20 mouse cellular contexts compared by ENCODE assay signal in the genomic region with DNA sequence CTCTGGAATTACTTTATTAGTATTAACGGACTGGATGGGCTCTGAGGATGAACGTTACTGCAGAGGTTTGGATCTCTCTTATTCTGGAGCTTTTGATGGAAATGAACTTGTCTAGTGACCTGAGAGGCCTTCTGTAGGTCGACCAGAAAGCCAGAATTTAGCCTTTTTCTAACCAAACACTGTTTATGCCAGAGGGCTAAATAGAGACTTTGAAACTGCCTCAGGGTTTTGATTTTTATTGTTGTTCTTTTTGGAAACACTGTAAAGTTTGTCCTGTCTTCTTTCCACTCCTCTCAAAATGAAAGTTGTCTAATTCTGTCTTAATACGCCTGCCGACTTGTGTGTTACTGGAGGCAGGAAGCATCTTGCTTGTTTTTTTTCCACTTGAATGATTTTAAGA. TPM values are rescaled to one million over a fixed set of nuclear protein-coding genes. Genes with fewer than 3 reads are reported as not detected.
DNase-seq lines count a peak whose midpoint lies in the region; ATAC-seq and TF ChIP-seq lines count a peak whose summit lies in the region.
"Had no signal": no experiment of that assay in that cellular context is flagged by ENCODE, and none has a peak within 500 bp of the region (broad histone marks: within the 10 kb centered on the region; RNA-seq: fewer than 3 reads in every experiment).

No protein-coding gene starts in this region.

- no peaks in the 10 kb centered on the region for H3K9me3 ChIP-seq in G1E (replicated peaks)
- H3K9me3 ChIP-seq: forebrain, embryonic 10.5 days; forebrain, embryonic 13.5 days; heart, embryonic 10.5 days; heart, embryonic 13.5 days; hindbrain, embryonic 12.5 days; hindbrain, embryonic 15.5 days had no signal

- ATAC-seq in G1E (ENCODE audit: extremely low read depth, insufficient number of reproducible peaks, low FRiP score, poor library complexity, severe bottlenecking), result no peak
- ATAC-seq: forebrain, embryonic 13.5 days; forebrain, embryonic 16.5 days; intestine, embryonic 16.5 days; Patski had no signal

- H3K4me1 ChIP-seq in kidney, adult 2 months (ENCODE audit: control insufficient read depth, insufficient read depth, low read length), result peaks cover 3% of the 10 kb centered on the region; the same call in 1 of the 2 replicates
- H3K4me1 ChIP-seq in G1E (ENCODE audit: insufficient read depth, low read depth, low read length), result peaks cover 6% of the 10 kb centered on the region; the same call in 1 of the 2 replicates
- H3K4me1 ChIP-seq: forebrain, embryonic 10.5 days; forebrain, embryonic 13.5 days; hindbrain, embryonic 12.5 days; hindbrain, embryonic 15.5 days had no signal

- H3K4me3 ChIP-seq in kidney, adult 2 months (ENCODE audit: insufficient read depth, low read depth, low read length), result no peak overlapping the region
- no peak overlapping the region for H3K4me3 ChIP-seq in G1E (ENCODE audit: low read depth, low read length)
- H3K4me3 ChIP-seq: forebrain, embryonic 10.5 days; forebrain, embryonic 13.5 days; heart, adult 2 months; heart, embryonic 10.5 days; heart, embryonic 13.5 days; hindbrain, embryonic 12.5 days; hindbrain, embryonic 15.5 days had no signal

- no peaks in the 10 kb centered on the region for H3K27me3 ChIP-seq in kidney, adult 2 months (replicated peaks; ENCODE audit: control insufficient read depth, insufficient read depth, low read length)
- no peaks in the 10 kb centered on the region for H3K27me3 ChIP-seq in G1E (ENCODE audit: insufficient read depth, low read length)
- H3K27me3 ChIP-seq: forebrain, embryonic 13.5 days; heart, embryonic 13.5 days; hindbrain, embryonic 12.5 days; hindbrain, embryonic 15.5 days; Patski had no signal

- H3K27ac ChIP-seq in kidney, adult 2 months (ENCODE audit: insufficient read depth, low read depth, low read length), result peak overlapping the region; percentile 76
- H3K27ac ChIP-seq: forebrain, embryonic 10.5 days; forebrain, embryonic 13.5 days; heart, adult 2 months; heart, embryonic 10.5 days; heart, embryonic 13.5 days; hindbrain, embryonic 12.5 days; hindbrain, embryonic 15.5 days had no signal

- no peak for TF ChIP-seq POLR2A in kidney, adult 2 months (IDR thresholded peaks at IDR 0.05; ENCODE audit: low read depth, low read length)

- no peak for TF ChIP-seq CTCF in kidney, adult 2 months (conservative IDR thresholded peaks at IDR 0.05; ENCODE audit: insufficient read depth, insufficient read length, low read depth, low read length)
- no peak for TF ChIP-seq CTCF in G1E (IDR thresholded peaks at IDR 0.05; ENCODE audit: low read depth, low read length)

- peak; percentile 49 for DNase-seq in kidney, adult 2 months
- DNase-seq in kidney, postnatal 10 days, result no peak
- DNase-seq in A20 (ENCODE audit: low read depth, low spot score) (peak; percentile 66), G1E (ENCODE audit: low spot score) (peak; percentile 4)
- no peak for DNase-seq in cerebellum, adult 8-10 months
- DNase-seq in cerebellum, postnatal 14 days, result no peak
- DNase-seq: adrenal gland, postnatal 10 days; cerebellum, adult 18-20 months; cerebellum, postnatal 10 days; gastrocnemius, postnatal 25 days; heart, adult 2 months had no signal

- WGBS in kidney, adult 2 months, result 43% methylated on average over 5 of the region's 5 CpGs

- H3K36me3 ChIP-seq in kidney, adult 2 months (ENCODE audit: control insufficient read depth, insufficient read depth, low read length), result peaks cover 2% of the 10 kb centered on the region; the same call in 1 of the 2 replicates
- H3K36me3 ChIP-seq in G1E (replicated peaks), result peaks cover 30% of the 10 kb centered on the region

RNA-seq across cellular contexts. Expression of gene Cemip2, which starts 46.0 kb away (rescaled TPM):
- polyA plus RNA-seq in kidney, adult 2 months (2012; rRNA removed), result 6.7 and 6.9 TPM in 2 replicates
- total RNA-seq in G1E (2014; fragmentation: Nextera tagmentation), result 4.5 and 7.7 TPM in 2 replicates
- total RNA-seq in G1E (2017), result 10.6 and 10.9 TPM in 2 replicates
- polyA plus RNA-seq in G1E (2012), result 1.7 and 2.5 TPM in 2 replicates

Comparison
In these comparisons a context has a peak if more than half of its experiments do, and no peak if none do; other contexts are left out.
1. DNase-seq: peak in kidney, adult 2 months (single experiment), A20 (single experiment) and G1E (single experiment); none in kidney, postnatal 10 days (single experiment), cerebellum, adult 8-10 months (single experiment) and cerebellum, postnatal 14 days (0 of 2).